Mouse (Mus musculus): Measurements from ENCODE around the gene Abr. TPM values are rescaled to one million over a fixed set of nuclear protein-coding genes. Genes with fewer than 3 reads are reported as not detected.

The Abr gene
- polyA plus RNA-seq, 1 experiment from 2014 or later: 32.3 TPM

DNA sequence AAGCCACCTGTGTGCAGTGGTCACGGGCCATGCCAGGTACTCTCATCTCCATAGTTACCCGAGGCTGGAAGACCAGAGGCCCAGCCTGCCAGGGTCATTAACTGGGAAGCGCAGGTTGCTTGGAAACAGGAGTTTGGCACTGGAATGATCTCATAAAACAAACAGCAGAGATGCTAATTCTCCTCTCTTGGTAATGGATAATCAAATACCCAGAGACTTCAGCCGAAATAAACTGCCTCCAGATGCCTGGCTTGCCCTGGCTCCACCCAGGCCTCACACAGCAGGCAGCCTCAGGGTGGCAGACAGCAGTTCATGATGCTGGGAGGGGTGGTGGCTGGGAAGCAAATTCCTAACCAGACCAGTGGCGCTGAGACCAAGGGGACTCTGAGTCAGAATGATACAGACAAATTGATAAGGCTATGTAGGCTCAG is 145.0 kb downstream of the Abr start:
- DNase-seq (ENCODE audit: low spot score) (peak; percentile 69), ATAC-seq (replicated peaks; ENCODE audit: insufficient number of reproducible peaks, low FRiP score, low TSS enrichment, low read depth) (no peak; the same call in 1 of the 2 replicates)
- Histone ChIP-seq H3K9me3 (replicated peaks; ENCODE audit: control insufficient read depth, low read length) (no peaks in the 10 kb centered on the region), H3K36me3 (replicated peaks; ENCODE audit: control insufficient read depth, insufficient read depth, low read depth, low read length) (peaks cover 3% of the 10 kb centered on the region), H3K4me3 (ENCODE audit: low read depth, low read length) (no peak overlapping the region), H3K4me1 (ENCODE audit: control insufficient read depth, insufficient read depth, low read length) (peaks cover 7% of the 10 kb centered on the region), H3K9ac (replicated peaks; ENCODE audit: low read length) (no peak overlapping the region), H3K4me2 (ENCODE audit: low read depth, low read length) (no peak overlapping the region), H3K27me3 (ENCODE audit: control insufficient read depth, insufficient read depth, low read length) (no peaks in the 10 kb centered on the region), H3K27ac (replicated peaks; ENCODE audit: low read depth, low read length) (0 out of 2 replicates have a peak overlapping the region, but pooled peaks have one; percentile 20)
- 17% methylated on average over 5 of the region's 5 CpGs for WGBS

- Histone ChIP-seq H3K4me3 (ENCODE audit: low read depth, low read length) (no peak overlapping the region), H3K9ac (replicated peaks; ENCODE audit: low read length) (no peak overlapping the region), H3K4me2 (ENCODE audit: low read depth, low read length) (no peak overlapping the region), H3K27ac (replicated peaks; ENCODE audit: low read depth, low read length) (no peak overlapping the region), H3K9me3 (replicated peaks; ENCODE audit: control insufficient read depth, low read length) (no peaks in the 10 kb centered on the region), H3K36me3 (replicated peaks; ENCODE audit: control insufficient read depth, insufficient read depth, low read depth, low read length) (peaks cover 3% of the 10 kb centered on the region), H3K4me1 (ENCODE audit: control insufficient read depth, insufficient read depth, low read length) (peaks cover 7% of the 10 kb centered on the region), H3K27me3 (ENCODE audit: control insufficient read depth, insufficient read depth, low read length) (no peaks in the 10 kb centered on the region)
- ATAC-seq (replicated peaks; ENCODE audit: insufficient number of reproducible peaks, low FRiP score, low TSS enrichment, low read depth) (no peak), DNase-seq (ENCODE audit: low spot score) (no peak)
- WGBS: 66% methylated on average over 8 of the region's 8 CpGs
Measured at GRCm38 (mm10) chr11:76476376-76477094, 145.6 kb downstream of the Abr start.

GRCm38 (mm10) chr11:76472617-76473016 is 149.5 kb downstream of the Abr start:
- Histone ChIP-seq H3K27me3 (ENCODE audit: control insufficient read depth, insufficient read depth, low read length) (no peaks in the 10 kb centered on the region), H3K36me3 (replicated peaks; ENCODE audit: control insufficient read depth, insufficient read depth, low read depth, low read length) (no peaks in the 10 kb centered on the region), H3K4me1 (ENCODE audit: control insufficient read depth, insufficient read depth, low read length) (peaks cover 16% of the 10 kb centered on the region), H3K9me3 (replicated peaks; ENCODE audit: control insufficient read depth, low read length) (no peaks in the 10 kb centered on the region), H3K9ac (replicated peaks; ENCODE audit: low read length) (no peak overlapping the region), H3K4me3 (ENCODE audit: low read depth, low read length) (no peak overlapping the region), H3K27ac (replicated peaks; ENCODE audit: low read depth, low read length) (no peak overlapping the region), H3K4me2 (ENCODE audit: low read depth, low read length) (no peak overlapping the region)
- ATAC-seq (replicated peaks; ENCODE audit: insufficient number of reproducible peaks, low FRiP score, low TSS enrichment, low read depth) (no peak), DNase-seq (ENCODE audit: low spot score) (peak; percentile 59)
- 33% methylated on average over 5 of the region's 5 CpGs for WGBS

DNA sequence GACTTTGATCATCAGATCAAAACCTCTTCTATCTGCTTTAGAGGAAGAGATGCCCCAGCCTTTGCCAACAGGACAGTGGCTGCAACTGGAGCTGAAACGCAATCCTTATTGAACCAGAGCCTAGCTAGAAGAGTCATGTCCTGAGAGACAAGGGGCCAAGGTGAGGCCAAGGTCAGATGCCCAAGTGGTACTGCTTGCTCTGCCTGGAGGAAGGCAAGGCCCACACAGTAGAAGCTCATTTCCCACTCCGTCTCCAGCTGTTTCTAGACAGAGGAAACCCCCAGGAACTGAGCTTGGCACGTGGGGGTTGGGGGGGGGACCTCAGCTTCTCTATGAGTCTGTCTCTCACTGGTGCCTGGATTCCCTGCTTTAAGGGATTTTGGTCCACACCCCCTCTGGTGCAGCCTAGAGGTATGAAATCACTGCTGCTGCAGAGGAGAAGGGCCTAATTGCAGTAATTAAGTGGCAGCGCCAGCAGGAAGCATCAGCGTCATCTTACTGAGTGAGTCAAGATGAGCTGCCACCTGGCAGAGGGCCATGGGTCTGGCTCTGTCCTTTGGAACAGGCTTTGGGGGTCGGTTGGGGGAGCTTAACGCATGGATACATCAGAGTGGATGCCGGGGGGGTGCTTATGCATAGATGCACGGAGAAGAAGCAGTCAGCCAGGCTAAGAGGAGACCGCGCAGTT is 152.7 kb downstream of the Abr start:
- Histone ChIP-seq H3K9me3 (replicated peaks; ENCODE audit: control insufficient read depth, low read length) (no peaks in the 10 kb centered on the region), H3K4me3 (ENCODE audit: low read depth, low read length) (no peak overlapping the region), H3K9ac (replicated peaks; ENCODE audit: low read length) (no peak overlapping the region), H3K4me2 (ENCODE audit: low read depth, low read length) (no peak overlapping the region), H3K4me1 (ENCODE audit: control insufficient read depth, insufficient read depth, low read length) (peaks cover 16% of the 10 kb centered on the region), H3K27ac (replicated peaks; ENCODE audit: low read depth, low read length) (no peak overlapping the region), H3K27me3 (ENCODE audit: control insufficient read depth, insufficient read depth, low read length) (no peaks in the 10 kb centered on the region), H3K36me3 (replicated peaks; ENCODE audit: control insufficient read depth, insufficient read depth, low read depth, low read length) (no peaks in the 10 kb centered on the region)
- 49% methylated on average over 11 of the region's 11 CpGs for WGBS
- ATAC-seq (replicated peaks; ENCODE audit: insufficient number of reproducible peaks, low FRiP score, low TSS enrichment, low read depth): no peak
- no peak for DNase-seq (ENCODE audit: low spot score)

DNA sequence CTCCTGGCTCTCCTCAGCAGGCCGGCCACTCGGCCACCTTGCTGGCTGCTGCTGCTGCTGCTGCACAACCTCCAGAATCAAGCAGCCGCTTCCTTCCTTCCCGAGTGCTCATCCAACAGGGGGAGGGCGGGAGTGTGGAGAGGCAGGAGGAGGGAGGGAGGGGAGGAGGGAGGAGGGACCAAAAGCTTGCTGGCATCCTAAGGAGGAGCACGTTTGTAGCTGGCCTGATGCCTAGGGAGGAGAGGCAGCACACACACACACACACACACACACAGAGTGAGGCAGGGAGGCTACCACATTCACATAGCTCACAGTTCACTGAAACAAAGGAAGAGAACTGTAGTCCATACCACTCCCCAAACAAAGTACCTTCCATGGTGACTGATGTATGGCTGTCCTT is 153.8 kb downstream of the Abr start:
- ATAC-seq (replicated peaks; ENCODE audit: insufficient number of reproducible peaks, low FRiP score, low TSS enrichment, low read depth) (peak; percentile 57; the same call in 1 of the 2 replicates), DNase-seq (ENCODE audit: low spot score) (peak; percentile 56)
- Histone ChIP-seq H3K36me3 (replicated peaks; ENCODE audit: control insufficient read depth, insufficient read depth, low read depth, low read length) (no peaks in the 10 kb centered on the region), H3K27ac (replicated peaks; ENCODE audit: low read depth, low read length) (no peak overlapping the region), H3K4me1 (ENCODE audit: control insufficient read depth, insufficient read depth, low read length) (peaks cover 16% of the 10 kb centered on the region), H3K4me3 (ENCODE audit: low read depth, low read length) (no peak overlapping the region), H3K9me3 (replicated peaks; ENCODE audit: control insufficient read depth, low read length) (no peaks in the 10 kb centered on the region), H3K9ac (replicated peaks; ENCODE audit: low read length) (peak overlapping the region; percentile 48; the same call in 1 of the 2 replicates), H3K4me2 (ENCODE audit: low read depth, low read length) (peak overlapping the region; percentile 2), H3K27me3 (ENCODE audit: control insufficient read depth, insufficient read depth, low read length) (no peaks in the 10 kb centered on the region)
- 7% methylated on average over 6 of the region's 6 CpGs for WGBS

- DNase-seq (ENCODE audit: low spot score) (no peak), ATAC-seq (replicated peaks; ENCODE audit: insufficient number of reproducible peaks, low FRiP score, low TSS enrichment, low read depth) (peak; percentile 27; the same call in 1 of the 2 replicates)
- Histone ChIP-seq H3K36me3 (replicated peaks; ENCODE audit: control insufficient read depth, insufficient read depth, low read depth, low read length) (no peaks in the 10 kb centered on the region), H3K27ac (replicated peaks; ENCODE audit: low read depth, low read length) (peak overlapping the region; percentile 52), H3K27me3 (ENCODE audit: control insufficient read depth, insufficient read depth, low read length) (no peaks in the 10 kb centered on the region), H3K4me3 (ENCODE audit: low read depth, low read length) (no peak overlapping the region), H3K9ac (replicated peaks; ENCODE audit: low read length) (peak overlapping the region; percentile 47; the same call in 1 of the 2 replicates), H3K4me1 (ENCODE audit: control insufficient read depth, insufficient read depth, low read length) (peaks cover 16% of the 10 kb centered on the region), H3K4me2 (ENCODE audit: low read depth, low read length) (peak overlapping the region; percentile 2), H3K9me3 (replicated peaks; ENCODE audit: control insufficient read depth, low read length) (no peaks in the 10 kb centered on the region)
- WGBS: 8% methylated on average over 8 of the region's 8 CpGs
Measured at GRCm38 (mm10) chr11:76467487-76468005, 154.6 kb downstream of the Abr start.

DNA sequence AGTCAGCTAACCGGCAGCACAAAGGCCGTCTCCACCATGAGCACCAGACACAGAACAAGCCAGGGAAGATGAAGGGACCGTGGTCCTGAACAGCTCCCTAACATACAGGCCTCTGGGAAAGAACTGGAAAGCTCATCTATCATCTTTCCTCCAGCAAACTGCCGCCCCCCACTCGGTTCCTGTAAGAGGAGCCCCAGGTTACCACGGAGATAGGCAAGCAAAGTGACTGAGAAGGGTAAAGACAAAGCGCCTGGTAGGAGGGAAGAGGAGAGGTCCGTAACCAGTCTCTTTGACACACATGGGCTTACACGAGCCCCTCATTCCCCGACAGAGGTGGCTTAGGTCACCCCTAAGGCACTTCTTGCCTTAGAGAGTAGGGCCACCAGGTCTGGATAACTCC is 155.0 kb downstream of the Abr start:
- 18% methylated on average over 10 of the region's 10 CpGs for WGBS
- Histone ChIP-seq H3K4me3 (ENCODE audit: low read depth, low read length) (no peak overlapping the region), H3K4me1 (ENCODE audit: control insufficient read depth, insufficient read depth, low read length) (peaks cover 16% of the 10 kb centered on the region), H3K9ac (replicated peaks; ENCODE audit: low read length) (peak overlapping the region; percentile 47; the same call in 1 of the 2 replicates), H3K9me3 (replicated peaks; ENCODE audit: control insufficient read depth, low read length) (no peaks in the 10 kb centered on the region), H3K4me2 (ENCODE audit: low read depth, low read length) (peak overlapping the region; percentile 2; the same call in 1 of the 2 replicates), H3K27ac (replicated peaks; ENCODE audit: low read depth, low read length) (peak overlapping the region; percentile 52), H3K36me3 (replicated peaks; ENCODE audit: control insufficient read depth, insufficient read depth, low read depth, low read length) (no peaks in the 10 kb centered on the region; the same call in 1 of the 2 replicates), H3K27me3 (ENCODE audit: control insufficient read depth, insufficient read depth, low read length) (no peaks in the 10 kb centered on the region)
- peak; percentile 52 for DNase-seq (ENCODE audit: low spot score)
- no peak for ATAC-seq (replicated peaks; ENCODE audit: insufficient number of reproducible peaks, low FRiP score, low TSS enrichment, low read depth)

GRCm38 (mm10) chr11:76465879-76466278 is 156.2 kb downstream of the Abr start:
- no peak overlapping the region for H3K4me3 ChIP-seq (ENCODE audit: low read depth, low read length)
- H3K4me1 ChIP-seq (ENCODE audit: control insufficient read depth, insufficient read depth, low read length): peaks cover 16% of the 10 kb centered on the region
- no peaks in the 10 kb centered on the region for H3K27me3 ChIP-seq (ENCODE audit: control insufficient read depth, insufficient read depth, low read length)
- WGBS: 52% methylated on average over 4 of the region's 4 CpGs
- no peak for ATAC-seq (replicated peaks; ENCODE audit: insufficient number of reproducible peaks, low FRiP score, low TSS enrichment, low read depth)
- no peaks in the 10 kb centered on the region; the same call in none of the 2 replicates for H3K36me3 ChIP-seq (replicated peaks; ENCODE audit: control insufficient read depth, insufficient read depth, low read depth, low read length)
- DNase-seq (ENCODE audit: low spot score): peak; percentile 36
- H3K9ac ChIP-seq (replicated peaks; ENCODE audit: low read length): no peak overlapping the region
- H3K9me3 ChIP-seq (replicated peaks; ENCODE audit: control insufficient read depth, low read length): no peaks in the 10 kb centered on the region
- H3K27ac ChIP-seq (replicated peaks; ENCODE audit: low read depth, low read length): no peak overlapping the region
- H3K4me2 ChIP-seq (ENCODE audit: low read depth, low read length): no peak overlapping the region

Data from embryonic facial prominence, embryonic 11.5 days (tissue).